Comparison of ENCODE assay signal across 14 mouse cellular contexts in the genomic region with DNA sequence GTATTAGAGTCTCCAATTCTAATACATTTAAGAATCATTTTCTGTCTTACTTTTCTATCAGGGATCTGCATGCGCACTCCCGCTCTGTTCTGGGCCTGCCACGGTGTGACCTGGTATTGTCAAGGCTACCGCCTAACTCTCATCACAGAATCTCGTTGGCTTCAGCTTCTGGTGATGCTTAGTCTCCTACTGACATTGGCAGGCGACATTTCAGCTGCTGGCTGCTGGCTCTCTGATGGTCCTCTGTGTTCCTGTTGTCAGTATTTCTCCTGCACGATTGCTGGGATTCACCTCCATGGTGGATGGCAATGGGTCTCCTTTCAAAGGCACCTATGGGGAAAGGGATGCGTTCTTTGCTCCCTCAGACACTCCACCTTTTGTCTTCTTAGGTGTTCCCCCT.
"Had no signal": no experiment of that assay in that cellular context is flagged by ENCODE, and none has a peak within 500 bp of the region (broad histone marks: within the 10 kb centered on the region; RNA-seq: fewer than 3 reads in every experiment).

No protein-coding gene starts in this region.

- ATAC-seq: liver, embryonic 12.5 days; midbrain, embryonic 13.5 days had no signal

- H3K4me1 ChIP-seq: liver, embryonic 12.5 days had no signal

- H3K27me3 ChIP-seq: kidney, embryonic 15.5 days; limb, embryonic 15.5 days; liver, embryonic 12.5 days; midbrain, embryonic 13.5 days; neural tube, embryonic 13.5 days had no signal

- H3K4me3 ChIP-seq: kidney, embryonic 15.5 days; limb, embryonic 15.5 days; liver, embryonic 12.5 days; megakaryocyte, embryonic 14.5 days; midbrain, embryonic 13.5 days; neural tube, embryonic 13.5 days had no signal

- H3K27ac ChIP-seq: kidney, embryonic 15.5 days; limb, embryonic 15.5 days; liver, embryonic 12.5 days; midbrain, embryonic 13.5 days; neural tube, embryonic 13.5 days; stomach, postnatal 0 days had no signal

- DNase-seq: kidney, adult 2 months; kidney, postnatal 14 days; layer of hippocampus, postnatal 36 days; lung, embryonic 14.5 days; lung, postnatal 10 days; lung, postnatal 4 days; thymus, postnatal 4 days had no signal
